Mouse (Mus musculus) adrenal gland, postnatal 14 days (tissue): ENCODE measurements around the gene Bud31. TPM values are rescaled to one million over a fixed set of nuclear protein-coding genes. Genes with fewer than 3 reads are reported as not detected.

Experiments used
- total RNA-seq: library from RNA; stranded (reverse); gene quantifications from 2 replicates; pipeline ENCODE4 v1.2.3, GENCODE M21; 2021

The Bud31 gene
- total RNA-seq, 1 experiment from 2014 or later, result 106 TPM

Other genes with a start within 250 kb of the Bud31 start
- 17.2 and 19.4 TPM in 2 replicates for gene Smurf1, start 174.5 kb upstream of the Bud31 start, total RNA-seq
- not detected in 2 replicates for gene Gm4871, start 107.6 kb upstream of the Bud31 start, total RNA-seq
- gene 1700018F24Rik, start 97.4 kb upstream of the Bud31 start, total RNA-seq, result not detected in 2 replicates
- gene Arpc1a, start 56.5 kb upstream of the Bud31 start, total RNA-seq, result 101 and 105 TPM in 2 replicates
- gene Kpna7, start 56.3 kb upstream of the Bud31 start, total RNA-seq, result not detected in 2 replicates
- 205 and 257 TPM in 2 replicates for gene Arpc1b, start 26.1 kb upstream of the Bud31 start, total RNA-seq
- gene Pdap1, start 124 bp upstream of the Bud31 start, total RNA-seq, result 101 and 108 TPM in 2 replicates
- gene Ptcd1, start 26.7 kb downstream of the Bud31 start, total RNA-seq, result 27.0 and 28.3 TPM in 2 replicates
- gene Cpsf4, start 26.9 kb downstream of the Bud31 start, total RNA-seq, result 21.2 and 23.2 TPM in 2 replicates
- 774 and 783 TPM in 2 replicates for gene Atp5j2, start 51.7 kb downstream of the Bud31 start, total RNA-seq
- 8.3 and 10.5 TPM in 2 replicates for gene Zkscan14, start 61.5 kb downstream of the Bud31 start, total RNA-seq
- gene Zkscan5, start 64.2 kb downstream of the Bud31 start, total RNA-seq, result 12.2 and 14.3 TPM in 2 replicates
- 46.6 and 49.8 TPM in 2 replicates for gene Zfp655, start 91.4 kb downstream of the Bud31 start, total RNA-seq
- gene Zscan25, start 140.1 kb downstream of the Bud31 start, total RNA-seq, result 14.6 and 17.0 TPM in 2 replicates
- not detected in 2 replicates for gene Cyp3a57, start 204.9 kb downstream of the Bud31 start, total RNA-seq